24 mouse cellular contexts compared by ENCODE assay signal in the genomic region with DNA sequence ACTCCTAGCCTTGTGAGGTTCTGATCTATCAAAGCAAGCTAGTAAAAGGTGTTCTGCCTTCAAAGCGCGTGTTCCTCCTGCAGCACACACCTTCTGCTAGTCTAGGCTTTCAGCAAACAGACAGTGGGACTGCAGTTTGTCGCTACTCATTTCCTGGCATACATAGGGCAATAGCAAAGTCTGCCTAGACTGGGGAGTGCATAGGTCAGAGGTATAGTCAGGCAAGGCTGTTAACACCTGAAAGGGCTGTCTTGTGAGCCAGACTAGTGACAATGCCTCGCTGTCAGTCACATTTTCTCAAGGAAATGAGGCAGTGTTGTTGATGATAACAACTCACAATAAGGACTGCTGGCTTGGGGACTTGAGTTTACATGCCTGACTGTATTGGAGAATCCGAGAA. TPM values are rescaled to one million over a fixed set of nuclear protein-coding genes. Genes with fewer than 3 reads are reported as not detected.
A peak's percentile ranks its signal among the peaks of the same experiment; 100 is the strongest.
DNase-seq lines count a peak whose midpoint lies in the region; ATAC-seq and TF ChIP-seq lines count a peak whose summit lies in the region.
"Had no signal": no experiment of that assay in that cellular context is flagged by ENCODE, and none has a peak within 500 bp of the region (broad histone marks: within the 10 kb centered on the region; RNA-seq: fewer than 3 reads in every experiment).

No protein-coding gene starts in this region.

- H3K9ac ChIP-seq in midbrain, embryonic 11.5 days (ENCODE audit: low read length), result no peak overlapping the region
- no peak overlapping the region for H3K9ac ChIP-seq in midbrain, embryonic 15.5 days
- no peak overlapping the region for H3K9ac ChIP-seq in liver, postnatal 0 days (replicated peaks)
- H3K9ac ChIP-seq: embryonic facial prominence, embryonic 13.5 days; embryonic facial prominence, embryonic 15.5 days; forebrain, embryonic 12.5 days had no signal

- no peak overlapping the region for H3K4me2 ChIP-seq in midbrain, embryonic 11.5 days
- no peak overlapping the region for H3K4me2 ChIP-seq in midbrain, embryonic 15.5 days
- H3K4me2 ChIP-seq in liver, postnatal 0 days (ENCODE audit: low read depth, low read length), result no peak overlapping the region
- H3K4me2 ChIP-seq: embryonic facial prominence, embryonic 13.5 days; embryonic facial prominence, embryonic 15.5 days; forebrain, embryonic 12.5 days had no signal

- no peak overlapping the region for H3K4me3 ChIP-seq in midbrain, embryonic 11.5 days (ENCODE audit: low read depth, low read length)
- H3K4me3 ChIP-seq in midbrain, embryonic 15.5 days, result no peak overlapping the region
- H3K4me3 ChIP-seq in liver, postnatal 0 days (ENCODE audit: low read depth, low read length), result no peak overlapping the region
- H3K4me3 ChIP-seq: embryonic facial prominence, embryonic 13.5 days; embryonic facial prominence, embryonic 15.5 days; erythroblast, embryonic 14.5 days; forebrain, embryonic 10.5 days; forebrain, embryonic 12.5 days had no signal

- no peaks in the 10 kb centered on the region for H3K9me3 ChIP-seq in midbrain, embryonic 11.5 days (ENCODE audit: control insufficient read depth, low read length)
- no peaks in the 10 kb centered on the region for H3K9me3 ChIP-seq in midbrain, embryonic 15.5 days
- no peaks in the 10 kb centered on the region for H3K9me3 ChIP-seq in liver, postnatal 0 days (ENCODE audit: low read length)
- H3K9me3 ChIP-seq: embryonic facial prominence, embryonic 13.5 days; embryonic facial prominence, embryonic 15.5 days; forebrain, embryonic 10.5 days; forebrain, embryonic 12.5 days had no signal

- TF ChIP-seq CTCF in liver, postnatal 0 days (IDR thresholded peaks at IDR 0.05; ENCODE audit: low read depth), result no peak

- peaks cover 4% of the 10 kb centered on the region; the same call in 1 of the 2 replicates for H3K4me1 ChIP-seq in midbrain, embryonic 11.5 days (ENCODE audit: control insufficient read depth, insufficient read depth, low read length)
- no peaks in the 10 kb centered on the region for H3K4me1 ChIP-seq in midbrain, embryonic 15.5 days
- H3K4me1 ChIP-seq in liver, postnatal 0 days (ENCODE audit: insufficient read depth), result no peaks in the 10 kb centered on the region
- H3K4me1 ChIP-seq: embryonic facial prominence, embryonic 13.5 days; embryonic facial prominence, embryonic 15.5 days; forebrain, embryonic 12.5 days had no signal

- H3K27ac ChIP-seq in midbrain, embryonic 11.5 days (ENCODE audit: low read depth, low read length), result no peak overlapping the region
- no peak overlapping the region for H3K27ac ChIP-seq in midbrain, embryonic 15.5 days
- H3K27ac ChIP-seq in liver, postnatal 0 days (ENCODE audit: low read depth), result no peak overlapping the region
- H3K27ac ChIP-seq: embryonic facial prominence, embryonic 13.5 days; embryonic facial prominence, embryonic 15.5 days; forebrain, embryonic 10.5 days; forebrain, embryonic 12.5 days had no signal

- DNase-seq in midbrain, embryonic 11.5 days (ENCODE audit: low spot score, missing footprints), result peak; percentile 72
- peak; percentile 12 for DNase-seq in ZHBTc4 (ENCODE audit: low read depth, low spot score)
- DNase-seq in urinary bladder, postnatal 14 days (ENCODE audit: low spot score), result no peak
- no peak for DNase-seq in liver, postnatal 0 days
- DNase-seq: adrenal gland, adult 2 months; adrenal gland, postnatal 10 days; adrenal gland, postnatal 25 days; cerebellum, adult 11 months; cerebellum, adult 18-20 months; cerebellum, adult 8-10 months; cerebellum, adult 9-11 months; cerebellum, postnatal 14 days; cerebellum, postnatal 36 days; embryo, embryonic 11 days had no signal

- H3K36me3 ChIP-seq in midbrain, embryonic 11.5 days (ENCODE audit: control insufficient read depth, insufficient read depth, low read length), result no peaks in the 10 kb centered on the region
- H3K36me3 ChIP-seq in midbrain, embryonic 15.5 days (replicated peaks), result no peaks in the 10 kb centered on the region
- H3K36me3 ChIP-seq in liver, postnatal 0 days (replicated peaks; ENCODE audit: insufficient read depth, low read length), result no peaks in the 10 kb centered on the region
- H3K36me3 ChIP-seq: embryonic facial prominence, embryonic 13.5 days; embryonic facial prominence, embryonic 15.5 days; forebrain, embryonic 10.5 days; forebrain, embryonic 12.5 days had no signal

- ATAC-seq in midbrain, embryonic 11.5 days (ENCODE audit: low FRiP score), result no peak
- ATAC-seq in midbrain, embryonic 15.5 days (replicated peaks), result no peak
- no peak for ATAC-seq in liver, postnatal 0 days
- ATAC-seq: forebrain, embryonic 14.5 days; forebrain, embryonic 16.5 days had no signal

- WGBS in midbrain, embryonic 11.5 days, result 52% methylated on average over 5 of the region's 5 CpGs
- WGBS in midbrain, embryonic 15.5 days, result 55% methylated on average over 5 of the region's 5 CpGs
- WGBS in liver, postnatal 0 days (ENCODE audit: insufficient replicate concordance), result 48% methylated on average over 5 of the region's 5 CpGs

- no peak for TF ChIP-seq EP300 in liver, postnatal 0 days (IDR thresholded peaks at IDR 0.05; ENCODE audit: low read depth)

- H3K27me3 ChIP-seq in midbrain, embryonic 11.5 days (ENCODE audit: control insufficient read depth, insufficient read depth, low read length), result no peaks in the 10 kb centered on the region
- H3K27me3 ChIP-seq in midbrain, embryonic 15.5 days (replicated peaks), result no peaks in the 10 kb centered on the region
- no peaks in the 10 kb centered on the region for H3K27me3 ChIP-seq in liver, postnatal 0 days (ENCODE audit: insufficient read depth, low read length)
- H3K27me3 ChIP-seq: embryonic facial prominence, embryonic 13.5 days; embryonic facial prominence, embryonic 15.5 days; forebrain, embryonic 12.5 days had no signal

RNA-seq across cellular contexts. Expression of a gene that starts 35.0 kb away (rescaled TPM):
- polyA plus RNA-seq in midbrain, embryonic 11.5 days (2014; fragmentation: Nextera tagmentation; extraction: Ambion mirVana), result 1.1 and 1.7 TPM in 2 replicates
- 5.4 and 6.6 TPM in 2 replicates for polyA plus RNA-seq in midbrain, embryonic 15.5 days (2015; fragmentation: Nextera tagmentation; extraction: Ambion mirVana)
- 0.04 TPM in 1 of 2 replicates, not detected in the other for polyA plus RNA-seq in liver, postnatal 0 days (2015; fragmentation: Nextera tagmentation; extraction: Ambion mirVana)
- polyA plus RNA-seq: C2C12; erythroblast, embryonic 14.5 days had no signal

RNA-seq across cellular contexts. Expression of a gene that starts 44.0 kb away (rescaled TPM):
- 0.14 and 0.29 TPM in 2 replicates for polyA plus RNA-seq in midbrain, embryonic 11.5 days (2014; fragmentation: Nextera tagmentation; extraction: Ambion mirVana)
- 1.4 TPM in 2 replicates for polyA plus RNA-seq in midbrain, embryonic 15.5 days (2015; fragmentation: Nextera tagmentation; extraction: Ambion mirVana)
- not detected in 2 replicates for polyA plus RNA-seq in liver, postnatal 0 days (2015; fragmentation: Nextera tagmentation; extraction: Ambion mirVana)
- polyA plus RNA-seq: C2C12; embryonic facial prominence, embryonic 11.5 days; embryonic facial prominence, embryonic 13.5 days; embryonic facial prominence, embryonic 15.5 days; erythroblast, embryonic 14.5 days; forebrain, embryonic 12.5 days had no signal

Comparison
In these comparisons a context has a peak if more than half of its experiments do, and no peak if none do; other contexts are left out.
1. DNase-seq: peak in midbrain, embryonic 11.5 days (single experiment) and ZHBTc4 (single experiment); none in urinary bladder, postnatal 14 days (single experiment) and liver, postnatal 0 days (single experiment).